8 mouse cellular contexts compared by ENCODE assay signal in the genomic region with DNA sequence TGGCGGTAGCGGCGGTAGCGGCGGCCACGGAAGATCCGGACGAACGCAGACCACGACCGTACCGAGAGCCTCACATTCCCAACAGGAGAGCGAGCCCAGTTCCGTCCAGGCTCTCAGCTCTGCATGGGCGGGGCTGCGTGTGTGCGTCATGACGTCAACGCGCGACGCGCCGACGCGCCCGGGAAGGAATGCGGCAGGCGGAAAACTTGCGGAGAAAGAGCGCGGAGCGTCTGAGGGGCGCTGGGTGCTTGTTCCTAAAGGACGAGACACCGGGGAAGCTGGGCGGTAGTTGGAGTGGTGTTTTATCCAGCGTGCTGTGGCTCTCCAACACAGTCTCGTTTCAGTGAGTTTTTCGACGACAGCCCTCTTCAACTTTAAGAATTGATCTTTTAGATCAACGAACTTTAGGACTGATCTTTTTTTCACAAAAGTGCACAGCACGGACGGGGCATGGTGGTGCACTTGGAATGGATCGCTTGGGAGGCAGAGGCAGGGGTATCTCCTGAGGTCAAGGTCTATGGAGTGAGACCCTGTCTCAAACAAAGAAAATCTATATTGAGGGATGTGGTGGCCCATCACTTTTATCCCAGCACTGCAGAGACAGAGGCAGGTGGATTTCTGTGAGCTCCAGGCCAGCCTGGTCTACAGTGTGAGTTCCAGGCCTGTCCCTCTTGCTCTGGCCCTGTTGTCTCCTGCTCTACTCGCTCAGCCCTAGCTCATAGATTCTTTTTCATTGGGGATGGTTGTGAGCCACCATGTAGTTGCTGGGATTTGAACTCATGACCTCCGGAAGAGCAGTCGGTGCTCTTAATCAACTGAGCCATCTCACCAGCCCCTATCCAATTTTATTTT. TPM values are rescaled to one million over a fixed set of nuclear protein-coding genes. Genes with fewer than 3 reads are reported as not detected.
A peak's percentile ranks its signal among the peaks of the same experiment; 100 is the strongest.
DNase-seq lines count a peak whose midpoint lies in the region; ATAC-seq and TF ChIP-seq lines count a peak whose summit lies in the region.

A gene (minus strand): TSS at position 141 of the 852 bp plus-strand sequence.

- no peaks in the 10 kb centered on the region for H3K27me3 ChIP-seq in embryonic facial prominence, embryonic 14.5 days (replicated peaks; ENCODE audit: control insufficient read depth, insufficient read depth, low read length)
- H3K27me3 ChIP-seq in limb, embryonic 14.5 days (ENCODE audit: control insufficient read depth, insufficient read depth, low read length): no peaks in the 10 kb centered on the region
- no peaks in the 10 kb centered on the region for H3K27me3 ChIP-seq in midbrain, postnatal 0 days (ENCODE audit: insufficient read depth, low read length)

- ATAC-seq in embryonic facial prominence, embryonic 14.5 days (ENCODE audit: low read depth): peak; percentile 97
- peak; percentile 95 for ATAC-seq in limb, embryonic 14.5 days (ENCODE audit: low FRiP score, low read depth)
- peak; percentile 97 for ATAC-seq in midbrain, postnatal 0 days (ENCODE audit: low FRiP score)

- H3K4me2 ChIP-seq in embryonic facial prominence, embryonic 14.5 days (ENCODE audit: low read depth, low read length): peak within 1 kb of the TSS; percentile 82
- H3K4me2 ChIP-seq in limb, embryonic 14.5 days (replicated peaks; ENCODE audit: low read depth, low read length, severe bottlenecking): peak within 1 kb of the TSS; percentile 50
- peak within 1 kb of the TSS; percentile 65 for H3K4me2 ChIP-seq in midbrain, postnatal 0 days (ENCODE audit: low read depth, low read length, poor library complexity, severe bottlenecking)

- peak; percentile 89 for DNase-seq in 3T3-L1 (ENCODE audit: low read depth, low spot score)
- peak; percentile 79 to 82 for DNase-seq in adrenal gland, postnatal 4 days (ENCODE audit: low spot score in 2 of 2)
- peak; percentile 97 for DNase-seq in embryonic facial prominence, embryonic 14.5 days (ENCODE audit: low spot score)
- DNase-seq in heart, adult 8-10 months (ENCODE audit: low spot score): peak; percentile 90
- peak; percentile 90 for DNase-seq in kidney, adult 9 months
- peak; percentile 90 for DNase-seq in limb, embryonic 14.5 days (ENCODE audit: low spot score)
- DNase-seq in midbrain, postnatal 0 days (ENCODE audit: low spot score): peak; percentile 94
- DNase-seq in spleen, postnatal 36 days (ENCODE audit: low spot score in 2 of 2): peak; percentile 86 to 90

- 10% methylated on average over 23 of the region's 48 CpGs for WGBS in embryonic facial prominence, embryonic 14.5 days
- 8% methylated on average over 43 of the region's 48 CpGs for WGBS in limb, embryonic 14.5 days
- 5% methylated on average over 48 of the region's 48 CpGs for WGBS in midbrain, postnatal 0 days

- H3K4me3 ChIP-seq in embryonic facial prominence, embryonic 14.5 days (ENCODE audit: low read depth, low read length): peak within 1 kb of the TSS; percentile 92
- peak within 1 kb of the TSS; percentile 88 for H3K4me3 ChIP-seq in limb, embryonic 14.5 days (replicated peaks; ENCODE audit: low read length)
- peak within 1 kb of the TSS; percentile 85 for H3K4me3 ChIP-seq in midbrain, postnatal 0 days (ENCODE audit: low read depth, low read length)

- no peak for TF ChIP-seq CTCF in midbrain, postnatal 0 days (IDR thresholded peaks at IDR 0.05)

- H3K9me3 ChIP-seq in embryonic facial prominence, embryonic 14.5 days (ENCODE audit: control insufficient read depth, low read length): no peaks in the 10 kb centered on the region
- H3K9me3 ChIP-seq in limb, embryonic 14.5 days (ENCODE audit: control insufficient read depth, low read length): no peaks in the 10 kb centered on the region
- H3K9me3 ChIP-seq in midbrain, postnatal 0 days (ENCODE audit: low read length): no peaks in the 10 kb centered on the region

- peak; percentile 96 for TF ChIP-seq POLR2A in limb, embryonic 14.5 days (IDR thresholded peaks at IDR 0.05; ENCODE audit: borderline replicate concordance, extremely low read depth, insufficient read depth, insufficient read length)

- peaks cover 7% of the 10 kb centered on the region for H3K36me3 ChIP-seq in embryonic facial prominence, embryonic 14.5 days (ENCODE audit: control insufficient read depth, insufficient read depth, low read length)
- H3K36me3 ChIP-seq in limb, embryonic 14.5 days (ENCODE audit: control insufficient read depth, insufficient read depth, low read length): 0 out of 2 replicates have a peak, but pooled peaks cover 3% of the 10 kb centered on the region
- no peaks in the 10 kb centered on the region for H3K36me3 ChIP-seq in midbrain, postnatal 0 days (ENCODE audit: insufficient read depth, low read length)

- H3K4me1 ChIP-seq in embryonic facial prominence, embryonic 14.5 days (ENCODE audit: control insufficient read depth, insufficient read depth, low read length): peaks cover 5% of the 10 kb centered on the region; the same call in 1 of the 2 replicates
- H3K4me1 ChIP-seq in limb, embryonic 14.5 days (ENCODE audit: control insufficient read depth, insufficient read depth, low read length): peaks cover 9% of the 10 kb centered on the region; the same call in 1 of the 2 replicates
- H3K4me1 ChIP-seq in midbrain, postnatal 0 days (ENCODE audit: insufficient read depth, low read length): peaks cover 3% of the 10 kb centered on the region; the same call in 1 of the 2 replicates

- H3K27ac ChIP-seq in embryonic facial prominence, embryonic 14.5 days (replicated peaks; ENCODE audit: low read depth, low read length): peak within 1 kb of the TSS; percentile 100
- peak within 1 kb of the TSS; percentile 99 for H3K27ac ChIP-seq in limb, embryonic 14.5 days (replicated peaks; ENCODE audit: low read depth, low read length)
- H3K27ac ChIP-seq in midbrain, postnatal 0 days (ENCODE audit: low read depth, low read length): peak within 1 kb of the TSS; percentile 99

- H3K9ac ChIP-seq in embryonic facial prominence, embryonic 14.5 days (ENCODE audit: low read depth, low read length): peak within 1 kb of the TSS; percentile 96
- H3K9ac ChIP-seq in limb, embryonic 14.5 days (ENCODE audit: low read depth, low read length, severe bottlenecking): peak within 1 kb of the TSS; percentile 88
- H3K9ac ChIP-seq in midbrain, postnatal 0 days (replicated peaks; ENCODE audit: low read length, poor library complexity, severe bottlenecking): peak within 1 kb of the TSS; percentile 93

RNA-seq across cellular contexts. Expression of the gene that starts here (rescaled TPM):
- 10 to 100 TPM; 58.8 to 59.0 TPM for total RNA-seq in adrenal gland, postnatal 4 days (2021)
- 46.1 and 51.2 TPM in 2 replicates for polyA plus RNA-seq in embryonic facial prominence, embryonic 14.5 days (2014; fragmentation: Nextera tagmentation; extraction: Ambion mirVana)
- total RNA-seq in heart, adult 8-10 months (2022): 10 to 100 TPM; 13.9 to 15.4 (median 15.3) TPM
- 30.4 and 33.3 TPM in 2 replicates for polyA plus RNA-seq in limb, embryonic 14.5 days (2012; rRNA removed)
- 48.0 and 51.3 TPM in 2 replicates for polyA plus RNA-seq in limb, embryonic 14.5 days (2014; fragmentation: Nextera tagmentation; extraction: Ambion mirVana)
- 61.0 and 70.6 TPM in 2 replicates for total RNA-seq in midbrain, postnatal 0 days (2014; rRNA removed)
- 43.2 and 44.1 TPM in 2 replicates for polyA plus RNA-seq in midbrain, postnatal 0 days (2015; fragmentation: Nextera tagmentation; extraction: Ambion mirVana)

Comparison
In these comparisons a context has a peak if more than half of its experiments do, and no peak if none do; other contexts are left out.
1. Peak in every context shown above with its lines: DNase-seq, ATAC-seq, H3K4me3 ChIP-seq and H3K27ac ChIP-seq.